Mouse (Mus musculus) erythroblast, embryonic 14.5 days (primary cell): ENCODE measurements around the gene Rab27a.

ENCODE experiments used
- GATA1 ChIP-seq: IDR thresholded peaks from 2 replicates; pipeline ENCODE4 v1.6.1; 2012; ENCODE audit warnings: low read length, inconsistent platforms, mixed read lengths
- TAL1 ChIP-seq: IDR thresholded peaks from 3 replicates; pipeline ENCODE4 v1.6.1; 2012; ENCODE audit warnings: low read length, inconsistent platforms, mixed read lengths

GRCm38 (mm10) chr9:73105141-73105540, 60.5 kb downstream of the Rab27a start:
- TF ChIP-seq GATA1, result no peak
- TF ChIP-seq TAL1, result no peak
